Mouse (Mus musculus) embryo, embryonic 11 days (tissue): ENCODE results near the gene Aph1a.
A peak's percentile ranks its signal among the peaks of the same experiment; 100 is the strongest.
"Not testable (repeated sequence)": the region's sequence is repeated elsewhere in the genome, so short reads cannot be mapped to it uniquely, and the experiment has no call there.

Experiments
- DNase-seq: peaks from one replicate; pipeline ENCODE4 v3.0.0-alpha.2; 2015

The Aph1a gene

DNA sequence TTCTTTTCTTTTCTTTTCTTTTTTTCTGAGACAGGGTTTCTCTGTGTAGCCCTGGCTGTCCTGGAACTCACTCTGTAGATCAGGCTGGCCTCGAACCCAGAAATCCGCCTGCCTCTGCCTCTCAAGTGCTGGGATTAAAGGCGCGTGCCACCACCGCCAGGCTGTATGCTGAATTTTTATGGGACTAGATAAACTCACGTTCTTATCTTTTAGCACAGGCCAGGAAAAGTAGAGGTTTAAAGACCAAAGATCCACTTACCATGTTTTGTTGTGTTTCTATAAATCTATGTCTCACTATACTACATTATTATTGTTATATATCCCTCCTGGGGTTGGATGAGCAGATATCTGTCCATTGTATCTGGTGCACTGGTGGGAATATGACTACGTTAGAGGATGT is 29.7 kb downstream of the Aph1a start:
- DNase-seq, result not testable (repeated sequence)

DNA sequence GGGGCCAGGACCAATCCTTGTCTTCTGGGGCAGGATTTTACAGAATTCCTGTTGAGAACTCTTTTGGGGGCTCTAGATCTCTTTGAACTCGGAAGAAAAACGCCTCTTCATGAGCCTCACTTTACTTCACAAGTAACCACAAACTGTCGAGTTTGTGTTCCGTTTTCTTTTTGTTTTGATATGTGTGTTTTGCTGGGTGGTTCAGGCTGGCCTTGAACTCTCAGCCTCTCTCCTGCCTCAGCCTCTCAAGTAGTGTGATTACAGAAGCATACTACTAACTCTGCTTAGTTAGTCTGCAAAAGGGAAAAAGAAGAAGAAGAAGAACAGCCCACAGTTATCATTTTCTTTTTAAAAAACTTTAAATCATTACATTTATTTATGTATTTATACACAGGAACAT is 30.4 kb downstream of the Aph1a start:
- DNase-seq, result no peak

DNA sequence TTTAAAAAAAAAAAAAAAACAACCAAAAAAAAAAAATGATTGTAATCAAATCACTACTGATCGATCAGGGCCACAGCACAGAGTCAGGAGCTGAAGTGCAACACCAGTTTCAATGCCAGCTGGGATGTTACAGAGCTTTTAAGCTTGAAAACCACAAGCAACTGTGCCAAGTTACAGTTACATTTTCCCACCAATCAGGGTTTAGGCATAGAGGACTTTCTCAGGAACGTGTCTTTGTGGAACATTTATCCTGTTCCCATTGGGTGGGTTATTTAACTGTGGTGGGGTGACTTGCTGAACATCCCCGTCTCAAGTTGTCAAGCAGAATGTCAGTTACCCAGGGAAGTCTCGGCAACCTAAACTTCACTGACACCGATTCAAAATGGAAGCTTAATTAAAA is 31.3 kb downstream of the Aph1a start:
- no peak for DNase-seq

DNA sequence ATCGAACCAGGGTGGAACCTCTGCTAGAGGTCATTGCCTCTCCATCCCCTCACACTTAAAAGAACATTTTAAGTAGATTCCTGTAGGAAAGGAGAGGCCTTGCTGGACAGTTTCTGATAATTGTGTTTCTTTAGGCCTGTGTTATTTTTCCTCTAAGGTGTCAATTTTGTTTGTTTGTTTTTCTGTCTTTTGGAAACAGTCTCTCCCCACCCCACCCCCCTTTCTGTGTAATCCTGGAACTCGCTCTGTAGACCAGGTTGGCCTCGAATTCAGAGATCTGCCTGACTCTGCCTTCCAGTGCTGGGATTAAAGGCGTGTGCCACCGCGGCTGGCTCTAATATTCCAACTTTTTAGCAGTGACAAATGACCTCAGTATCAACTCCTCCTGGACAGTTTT is 34.5 kb downstream of the Aph1a start:
- DNase-seq, result peak; percentile 2

DNA sequence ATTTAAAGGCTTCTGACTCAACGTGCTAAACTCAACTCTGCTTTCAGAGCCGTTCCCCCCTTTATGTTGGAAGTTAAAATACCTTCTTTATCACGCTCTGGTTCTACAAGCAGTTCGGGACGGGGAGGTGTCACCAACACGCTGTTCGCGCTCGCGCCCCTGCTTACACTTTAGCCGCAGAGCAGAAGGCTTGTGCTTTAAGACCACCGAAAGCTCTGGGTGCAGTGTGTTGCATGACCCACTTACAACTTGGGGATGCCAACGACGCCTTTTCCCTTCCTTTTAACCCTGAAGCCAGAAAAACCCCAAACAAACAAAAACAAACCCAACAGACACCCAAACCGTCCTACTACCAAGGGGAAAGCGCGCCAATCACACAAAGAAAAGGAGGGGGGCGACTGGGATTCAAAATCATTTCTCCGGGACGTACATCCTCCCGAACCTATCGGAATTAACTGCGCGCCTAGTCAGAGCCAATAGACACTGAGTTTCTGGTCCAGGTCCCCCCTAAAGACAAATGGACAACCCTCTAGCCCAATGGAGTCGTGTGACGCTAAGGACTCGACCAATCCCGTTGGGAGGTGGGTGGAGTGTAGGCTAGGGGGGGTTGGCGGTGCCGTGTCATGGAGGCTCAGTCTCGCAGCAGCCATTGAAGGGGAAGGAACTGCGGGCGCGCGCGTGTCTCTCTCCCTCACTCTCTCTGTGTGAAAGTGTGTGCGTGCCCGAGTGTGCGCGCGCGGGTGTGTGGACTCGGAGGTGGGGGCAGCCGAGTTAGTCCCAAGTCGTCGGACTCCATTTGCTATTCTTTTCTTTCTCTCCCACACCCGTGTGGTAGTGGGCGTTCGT is 35.1 kb downstream of the Aph1a start, which contains the start of gene Anp32e:
Gene Anp32e (plus strand): TSS at position 589 of the 846 bp plus-strand sequence.
- DNase-seq, result peak; percentile 99

DNA sequence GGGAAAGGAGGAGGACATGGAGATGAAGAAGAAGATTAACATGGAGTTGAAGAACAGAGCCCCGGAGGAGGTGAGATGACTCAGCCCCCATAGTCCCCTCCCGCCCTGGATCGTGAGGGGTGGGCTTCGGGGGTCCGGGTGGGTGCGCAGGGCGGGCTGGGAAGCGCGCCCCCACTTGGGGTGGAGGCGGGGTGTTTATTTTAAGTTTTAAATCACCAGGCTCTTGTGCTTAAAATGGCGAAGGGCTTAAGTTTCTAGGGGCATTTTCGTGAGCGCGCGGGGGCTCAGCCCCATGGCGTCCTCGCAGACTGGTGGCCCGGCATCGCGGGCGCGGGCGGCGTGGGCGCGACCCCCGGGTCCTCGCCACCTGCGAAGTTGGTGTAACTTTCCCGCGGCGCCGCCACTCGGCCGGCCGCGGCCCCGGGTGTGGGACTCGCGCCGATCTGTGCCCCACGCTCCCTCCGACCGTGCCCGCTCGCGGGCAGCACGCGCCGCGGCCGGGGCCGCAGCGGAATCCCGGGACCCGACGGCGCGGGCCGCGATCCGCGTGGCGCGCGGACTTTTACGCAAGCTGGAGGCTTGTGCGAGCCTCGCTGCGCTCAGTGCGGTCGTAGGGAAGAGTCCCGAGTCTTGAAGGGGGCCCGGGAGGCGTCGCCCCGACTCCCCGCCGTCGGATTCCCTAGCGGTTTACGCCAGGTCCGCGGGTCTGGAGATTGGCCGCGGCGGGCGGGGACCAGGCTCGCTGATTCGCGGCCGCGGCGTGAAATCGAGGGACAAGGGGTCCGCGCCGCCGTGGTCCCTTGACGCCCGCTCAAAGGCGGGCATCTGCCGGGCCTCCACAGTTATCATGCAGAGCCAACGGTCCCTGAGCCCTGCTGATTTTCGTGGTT is 36.1 kb downstream of the Aph1a start:
- peak; percentile 80 for DNase-seq

DNA sequence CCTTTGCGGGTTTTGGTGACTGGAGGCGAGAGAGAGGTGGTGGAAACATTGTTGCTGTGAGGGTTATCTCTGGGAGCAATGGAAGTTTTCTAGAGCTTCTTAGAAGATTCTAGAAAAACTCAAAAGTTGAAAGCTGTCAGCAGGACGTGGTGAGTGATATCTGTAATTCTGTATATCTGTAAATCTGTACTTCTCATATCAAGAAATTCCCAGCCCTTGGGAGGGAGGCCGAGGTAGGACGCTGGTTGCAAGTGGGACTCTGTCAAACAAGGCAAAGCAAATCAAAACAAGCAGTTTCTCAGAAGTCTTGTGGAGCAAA is 36.7 kb downstream of the Aph1a start:
- DNase-seq, result peak; percentile 10

DNA sequence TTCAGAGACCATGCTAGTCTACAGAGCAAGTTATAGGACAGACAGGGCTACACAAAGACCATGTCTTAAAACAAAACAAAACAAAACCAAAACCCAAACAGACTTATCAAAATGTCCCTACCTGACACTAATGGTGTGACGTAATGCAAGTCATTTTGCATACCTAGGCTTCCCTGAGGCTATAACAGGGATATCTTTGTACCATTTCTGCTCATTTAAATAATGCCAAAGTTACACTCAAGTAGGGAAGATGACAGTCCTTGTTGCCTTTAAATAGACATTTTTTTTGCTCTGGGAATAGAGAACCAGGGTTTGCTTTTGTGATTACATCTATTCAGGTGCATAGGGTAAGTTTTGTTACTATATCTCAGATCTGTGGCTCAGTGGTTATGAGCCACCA is 37.7 kb downstream of the Aph1a start:
- DNase-seq, result no peak

DNA sequence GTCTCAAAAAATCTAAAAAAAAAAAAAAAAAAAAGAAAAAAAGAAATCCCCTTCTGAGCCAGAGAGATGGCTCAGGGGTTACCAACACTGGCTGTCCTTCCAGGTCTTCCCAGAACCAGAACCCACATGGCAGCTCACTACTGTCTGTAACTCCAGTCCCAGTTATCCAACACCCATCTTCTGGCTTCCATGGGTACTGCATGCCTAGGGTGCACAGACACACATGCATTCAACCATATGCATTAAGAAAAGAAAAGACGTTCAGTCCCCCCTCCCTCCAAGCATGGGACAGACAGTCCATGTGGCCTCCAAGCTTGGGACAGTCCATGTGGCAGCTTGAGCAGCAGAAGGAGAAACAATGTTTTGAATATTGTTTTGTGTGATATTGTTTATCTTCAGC is 38.4 kb downstream of the Aph1a start:
- DNase-seq, result no peak

DNA sequence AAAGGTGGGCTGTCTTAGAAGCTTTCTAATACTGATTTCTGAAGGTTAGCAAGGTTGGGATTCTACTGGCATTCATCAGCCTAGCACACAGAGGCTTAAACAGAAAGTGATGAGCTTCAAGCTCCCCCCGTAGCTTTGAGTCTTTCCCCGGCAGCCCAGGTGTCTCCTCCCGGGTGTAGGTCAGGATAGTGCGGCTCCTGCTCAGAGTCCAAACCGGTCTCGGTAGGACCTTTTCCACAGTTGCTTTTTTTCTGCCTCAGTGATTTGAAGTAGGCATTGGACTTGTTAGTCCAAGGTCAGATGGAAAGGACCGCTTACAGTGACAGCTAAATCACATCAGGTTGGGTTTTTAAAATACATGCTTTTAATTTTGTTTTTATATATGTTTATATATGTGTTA is 38.8 kb downstream of the Aph1a start:
- no peak for DNase-seq

DNA sequence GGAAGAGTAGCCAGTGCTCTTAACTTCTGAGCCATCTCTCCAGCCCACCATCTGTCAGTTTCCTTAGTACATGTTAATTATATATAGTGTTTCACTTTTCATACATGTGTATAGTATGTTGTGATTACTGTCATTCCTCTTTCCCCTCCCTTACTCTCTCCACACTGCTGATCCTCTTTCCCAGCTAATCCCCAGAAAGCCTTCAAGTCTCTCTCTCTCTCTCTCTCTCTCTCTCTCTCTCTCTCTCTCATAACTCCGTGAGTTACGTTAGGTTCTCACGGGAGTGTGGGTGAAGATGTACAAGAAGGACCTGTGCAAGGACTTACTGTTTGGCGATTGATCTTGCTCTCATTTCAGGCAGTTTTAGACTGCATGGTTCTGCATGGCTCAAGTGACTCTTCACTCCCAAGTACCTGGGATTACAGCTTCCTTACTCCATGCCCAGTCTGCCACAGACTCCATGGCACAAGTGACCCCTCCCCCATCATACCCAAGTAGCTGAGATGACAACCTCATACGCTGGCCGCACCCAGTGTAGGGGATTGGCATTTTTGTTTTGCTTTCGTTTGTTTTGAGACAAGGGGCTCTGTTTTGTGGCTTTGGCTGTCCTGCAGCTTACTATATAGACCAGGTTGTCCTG is 39.5 kb downstream of the Aph1a start:
- DNase-seq, result no peak

DNA sequence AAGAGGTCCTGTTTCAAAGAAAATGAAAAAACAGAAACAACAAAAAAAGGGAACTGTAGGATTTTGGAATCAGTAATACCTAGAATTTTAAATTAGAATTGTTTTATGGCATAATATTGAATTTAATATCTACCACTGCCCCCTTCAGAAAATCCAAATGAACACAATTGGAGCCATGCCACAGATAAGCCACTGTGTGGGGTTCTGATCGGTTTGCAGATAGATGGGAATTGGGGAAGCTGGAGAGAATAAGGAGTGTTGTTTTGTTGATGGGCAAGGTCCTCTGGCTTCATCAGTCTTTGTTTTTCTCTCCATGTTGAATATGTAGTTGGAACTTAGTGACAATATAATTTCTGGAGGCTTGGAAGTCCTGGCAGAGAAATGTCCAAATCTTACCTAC is 40.7 kb downstream of the Aph1a start:
- no peak for DNase-seq

DNA sequence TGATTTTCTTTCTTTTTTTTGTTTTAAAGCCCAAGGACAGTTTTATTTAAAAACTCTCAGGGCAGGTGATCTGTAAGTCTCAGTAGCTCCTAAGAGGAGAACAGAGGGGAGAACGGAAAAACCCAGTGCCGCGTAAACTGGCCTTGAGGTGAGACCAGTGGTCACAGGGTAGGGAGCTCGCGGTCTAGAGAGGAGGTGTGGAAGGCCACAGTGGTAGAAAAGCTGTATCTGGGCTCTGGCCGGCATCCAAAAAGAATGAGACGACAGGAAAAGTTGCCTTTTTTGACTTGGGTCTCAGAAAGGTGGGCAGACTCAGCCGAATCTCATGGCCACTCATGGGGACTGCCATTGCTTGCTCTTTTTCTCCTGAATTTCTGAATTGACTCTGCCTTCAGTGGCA is 44.4 kb downstream of the Aph1a start:
- no peak for DNase-seq

DNA sequence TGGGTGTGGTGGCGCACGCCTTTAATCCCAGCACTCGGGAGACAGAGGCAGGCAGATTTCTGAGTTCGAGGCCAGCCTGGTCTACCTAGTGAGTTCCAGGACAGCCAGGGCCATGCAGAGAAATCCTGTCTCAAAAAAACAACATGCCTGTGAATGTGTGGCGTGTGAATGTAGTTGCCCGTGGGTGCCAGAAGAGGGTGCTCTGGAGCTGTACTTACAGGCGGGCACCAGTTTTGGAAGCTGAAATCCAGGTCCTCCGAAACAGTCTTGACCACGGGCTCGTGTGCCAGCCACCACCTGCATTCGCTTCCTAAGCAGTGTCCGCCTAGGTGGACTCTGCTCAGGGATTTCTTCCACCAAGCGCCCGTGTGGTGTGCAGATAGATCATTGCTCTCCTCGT is 45.1 kb downstream of the Aph1a start:
- DNase-seq, result peak; percentile 16

DNA sequence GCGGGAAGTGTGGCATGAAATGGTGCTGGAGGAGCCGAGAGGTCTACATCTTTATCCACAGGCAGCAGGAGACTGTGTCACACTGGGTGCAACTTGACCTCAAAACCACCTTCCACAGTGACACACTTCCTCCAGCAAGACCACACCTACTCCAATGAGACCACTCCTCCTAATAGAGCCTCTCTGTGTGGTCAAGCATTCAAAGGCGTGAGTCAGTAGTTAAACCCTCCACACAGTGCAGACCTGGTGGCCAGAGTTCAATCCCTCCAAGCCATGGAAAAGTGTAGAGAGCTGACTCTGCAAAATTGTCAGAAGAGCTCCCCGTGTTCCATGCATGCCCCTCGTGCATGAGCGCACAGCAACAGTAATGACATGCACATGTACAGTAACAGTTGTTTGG is 49.0 kb downstream of the Aph1a start:
- no peak for DNase-seq

DNA sequence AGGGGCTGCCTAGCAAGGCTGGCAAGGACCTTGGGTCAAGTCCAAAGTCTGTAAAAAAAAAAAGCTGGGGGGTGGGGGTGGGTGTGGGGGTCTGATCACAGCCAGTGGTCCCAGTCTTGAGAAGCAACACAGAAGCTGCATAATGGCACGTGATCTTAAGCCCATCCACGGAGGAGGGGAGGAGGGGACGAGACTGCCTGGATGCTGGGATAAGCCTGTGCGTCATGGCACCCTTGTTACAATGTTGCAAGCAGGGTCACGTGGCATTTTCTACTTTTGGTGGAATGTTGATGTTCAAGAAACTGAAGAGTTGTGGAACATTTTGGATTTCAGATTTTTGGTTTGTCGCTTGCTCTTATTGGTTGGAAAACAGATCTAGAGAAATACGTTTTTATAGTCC is 49.5 kb downstream of the Aph1a start:
- no peak for DNase-seq

DNA sequence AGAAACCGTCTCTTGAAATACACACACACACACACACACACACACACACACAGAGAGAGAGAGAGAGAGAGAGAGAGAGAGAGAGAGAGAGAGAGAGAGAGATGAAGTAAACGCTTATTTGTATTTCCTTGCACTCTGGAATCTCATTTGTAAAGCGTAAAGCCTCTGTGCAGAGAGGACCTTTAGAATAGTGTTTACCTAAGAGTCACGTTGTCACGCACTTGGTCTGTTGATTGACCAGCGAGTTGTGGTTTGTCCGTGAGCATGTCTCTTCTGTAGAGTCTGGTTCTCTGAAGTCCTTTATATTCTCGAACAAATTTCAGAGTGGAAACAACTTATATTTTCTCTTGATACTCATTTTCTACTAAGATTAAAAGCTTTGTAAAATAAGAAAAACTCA is 51.0 kb downstream of the Aph1a start:
- no peak for DNase-seq

DNA sequence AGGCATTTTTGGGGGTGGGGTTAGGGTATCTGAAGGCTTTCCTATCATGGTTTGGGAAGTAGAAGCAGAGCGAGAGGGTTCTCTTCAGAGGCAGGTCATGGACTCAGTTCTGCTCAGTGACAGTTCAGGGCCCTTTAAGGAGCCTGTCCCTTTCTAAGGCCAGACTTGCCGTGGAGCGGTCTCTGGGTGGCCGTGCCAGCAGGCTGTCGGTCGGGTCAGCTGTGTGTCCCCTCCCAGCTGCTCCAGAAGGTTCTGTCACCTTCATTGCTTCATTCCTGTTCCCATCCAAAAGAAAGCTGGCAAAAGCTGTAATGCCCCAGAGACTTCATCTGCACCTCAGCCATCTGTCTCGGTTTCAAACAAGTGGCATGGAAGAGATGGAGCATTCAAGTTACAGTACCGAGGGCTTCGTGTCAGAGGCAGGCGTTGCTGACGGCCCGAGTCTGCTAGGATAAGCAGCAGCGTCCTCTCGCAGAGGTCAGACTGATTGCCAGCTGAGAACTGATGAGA is 52.0 kb downstream of the Aph1a start:
- no peak for DNase-seq
